Mouse (Mus musculus) megakaryocyte, embryonic 14.5 days (primary cell): ENCODE measurements around the gene Rfxank. TPM values are rescaled to one million over a fixed set of nuclear protein-coding genes. Genes with fewer than 3 reads are reported as not detected.

Experiments used
- H3K27me3 ChIP-seq: replicated peaks from 2 replicates; pipeline ENCODE3; 2012; ENCODE audit warnings: inconsistent platforms
- H3K36me3 ChIP-seq: replicated peaks from 2 replicates; pipeline ENCODE3; 2012; ENCODE audit warnings: low read length, inconsistent platforms, mixed read lengths
- H3K4me1 ChIP-seq: 2 replicates; pipeline ENCODE4 v1.6.1; 2012; ENCODE audit warnings: inconsistent platforms
- H3K4me3 ChIP-seq: replicated peaks from 2 replicates; pipeline ENCODE3; 2012; ENCODE audit warnings: moderate library complexity, mild to moderate bottlenecking, inconsistent platforms
- H3K9me3 ChIP-seq: 2 replicates; pipeline ENCODE4 v1.6.1; 2012; ENCODE audit warnings: inconsistent platforms
- FLI1 ChIP-seq: IDR thresholded peaks from 2 replicates; pipeline ENCODE4 v1.6.1; 2012; ENCODE audit warnings: low read length, inconsistent platforms, mixed read lengths
- GATA1 ChIP-seq: IDR thresholded peaks from 3 replicates; pipeline ENCODE4 v1.6.1; 2012; ENCODE audit warnings: mixed read lengths, low read length, inconsistent platforms, borderline replicate concordance
- polyA plus RNA-seq: library from polyadenylated mRNA; stranded (reverse); fragments of >175 nt; gene quantifications from 2 replicates; pipeline ENCODE4 v1.2.3, GENCODE M21; 2012; ENCODE audit warnings: low replicate concordance; ENCODE audit not compliant: insufficient read depth

Gene Rfxank
- polyA plus RNA-seq, 1 experiment = 18.5 TPM

- TF ChIP-seq GATA1 = no peak
- Histone ChIP-seq H3K9me3 (no peaks in the 10 kb centered on the region), H3K36me3 (no peaks in the 10 kb centered on the region), H3K4me3 (no peak overlapping the region), H3K4me1 (peaks cover 34% of the 10 kb centered on the region), H3K27me3 (peaks cover 59% of the 10 kb centered on the region)
Measured at GRCm38 (mm10) chr8:70157240-70157800, 18.4 kb upstream of the Rfxank start.

DNA sequence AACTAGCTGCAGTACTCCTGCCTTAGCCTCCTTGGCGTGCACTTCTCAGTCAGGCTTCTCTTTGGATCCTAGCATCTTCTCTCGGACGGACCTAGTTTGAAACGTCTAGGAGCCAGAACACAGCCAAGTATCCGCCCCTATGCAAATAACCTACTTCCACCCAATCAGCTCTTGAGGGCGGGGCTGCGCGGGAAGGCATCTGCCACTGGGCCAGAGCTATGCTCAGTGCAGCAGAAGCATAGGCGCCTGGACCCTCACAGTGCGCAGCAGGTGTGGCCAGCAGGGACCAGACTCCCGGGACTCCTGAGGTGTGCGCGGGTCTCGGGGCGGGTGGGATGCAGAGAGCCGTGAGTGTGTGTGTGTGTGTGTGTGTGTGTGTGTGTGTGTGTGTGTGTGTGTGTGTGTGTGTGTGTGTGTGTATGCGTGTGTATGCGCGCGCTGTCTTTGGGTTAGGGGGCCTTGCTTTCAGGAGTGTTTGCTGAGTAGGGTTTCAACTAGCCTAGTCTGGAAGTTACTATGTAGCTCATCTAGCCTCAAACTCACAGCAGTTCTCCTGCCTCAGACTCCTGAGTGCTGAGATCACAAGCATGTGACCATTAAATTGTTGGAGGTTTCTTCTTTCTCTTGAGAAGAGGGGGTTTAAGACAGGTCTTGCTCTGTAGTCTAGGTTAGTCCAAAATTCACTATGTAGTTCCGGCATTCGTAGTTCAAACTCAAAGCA lies 13.7 kb upstream of the Rfxank start:
- H3K36me3 ChIP-seq = peaks cover 17% of the 10 kb centered on the region
- no peaks in the 10 kb centered on the region for H3K9me3 ChIP-seq
- TF ChIP-seq FLI1 (no peak), GATA1 (no peak)
- peaks cover 28% of the 10 kb centered on the region for H3K27me3 ChIP-seq
- H3K4me3 ChIP-seq = peak overlapping the region; percentile 80
- peaks cover 37% of the 10 kb centered on the region for H3K4me1 ChIP-seq

GRCm38 (mm10) chr8:70150158-70150557 lies 11.2 kb upstream of the Rfxank start:
- Histone ChIP-seq H3K4me3 (no peak overlapping the region), H3K27me3 (peaks cover 5% of the 10 kb centered on the region), H3K36me3 (peaks cover 42% of the 10 kb centered on the region), H3K4me1 (peaks cover 43% of the 10 kb centered on the region), H3K9me3 (no peaks in the 10 kb centered on the region)
- TF ChIP-seq FLI1 (no peak), GATA1 (no peak)

DNA sequence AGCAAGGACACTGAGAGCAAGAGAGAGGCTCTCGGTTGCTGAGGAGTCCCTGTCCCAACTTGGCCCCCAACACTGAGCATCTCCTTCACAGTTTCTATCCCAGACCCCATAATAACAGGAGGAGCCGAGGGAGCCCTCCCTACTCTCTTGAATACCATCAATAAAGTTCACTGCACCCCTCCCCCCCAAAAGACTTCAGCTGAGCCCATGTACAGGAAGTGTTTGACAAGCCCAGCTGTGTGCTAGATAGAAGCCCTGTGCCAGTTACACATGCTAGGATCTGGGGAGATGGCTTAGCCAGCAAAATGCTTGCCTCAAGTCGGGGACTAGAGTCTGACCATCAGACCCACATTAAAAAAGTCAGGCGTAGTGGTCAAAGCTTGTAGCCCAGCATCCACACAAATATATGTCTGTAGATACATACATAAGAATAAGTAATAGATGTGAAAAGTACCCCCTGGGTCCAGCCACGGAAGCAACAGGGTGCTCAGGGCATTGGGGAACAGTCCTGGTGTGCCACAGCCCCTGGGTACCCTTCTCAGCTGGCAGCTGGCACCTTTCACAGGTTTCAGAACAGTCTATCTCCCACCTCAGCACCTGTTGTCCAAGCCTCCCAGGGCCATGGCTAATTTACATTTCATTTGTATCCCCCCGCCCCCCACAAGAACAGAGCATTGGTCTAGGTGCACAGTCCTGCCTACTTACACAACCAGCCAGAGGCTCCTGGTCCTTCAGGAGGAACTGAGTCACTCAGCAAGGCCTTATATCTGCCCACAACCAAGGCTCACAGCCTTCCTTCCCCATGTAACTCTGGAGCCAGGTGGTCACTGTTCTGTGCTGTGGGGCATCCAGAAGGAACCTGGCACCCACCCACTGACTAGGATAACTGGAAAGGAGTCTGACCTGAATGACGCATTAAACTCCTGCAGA lies 9.0 kb upstream of the Rfxank start:
- H3K4me3 ChIP-seq = peak overlapping the region; percentile 42
- H3K4me1 ChIP-seq = peaks cover 40% of the 10 kb centered on the region
- peaks cover 64% of the 10 kb centered on the region for H3K36me3 ChIP-seq
- H3K9me3 ChIP-seq = no peaks in the 10 kb centered on the region
- TF ChIP-seq FLI1 = no peak
- TF ChIP-seq GATA1 = no peak
- no peaks in the 10 kb centered on the region for H3K27me3 ChIP-seq

DNA sequence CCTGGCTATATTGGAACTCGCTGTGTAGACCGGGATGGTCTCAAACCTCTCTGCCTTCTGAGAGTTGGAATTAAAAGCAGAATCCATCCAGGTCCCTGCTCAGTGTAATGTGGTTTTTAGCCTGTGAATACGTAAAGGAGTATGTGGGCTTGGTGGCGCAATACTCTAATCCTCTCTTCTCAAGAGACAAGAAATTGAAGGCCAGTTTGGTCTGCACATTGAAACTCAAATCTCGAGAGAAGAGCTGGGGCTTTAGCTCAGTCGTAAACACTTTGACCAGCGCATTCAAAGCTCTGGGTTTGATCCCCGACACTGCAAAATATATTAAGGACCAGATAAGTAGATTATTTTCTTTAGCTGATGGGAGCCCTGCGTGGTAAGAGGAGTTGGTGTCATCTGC lies 1.0 kb upstream of the Rfxank start:
- no peak for TF ChIP-seq GATA1
- no peak for TF ChIP-seq FLI1
- no peaks in the 10 kb centered on the region for H3K27me3 ChIP-seq
- no peaks in the 10 kb centered on the region for H3K9me3 ChIP-seq
- H3K4me1 ChIP-seq = peaks cover 41% of the 10 kb centered on the region
- peaks cover 61% of the 10 kb centered on the region for H3K36me3 ChIP-seq
- peak overlapping the region; percentile 96 for H3K4me3 ChIP-seq

GRCm38 (mm10) chr8:70137890-70138289 lies 1.1 kb downstream of the Rfxank start:
- H3K27me3 ChIP-seq = no peaks in the 10 kb centered on the region
- peaks cover 62% of the 10 kb centered on the region for H3K4me1 ChIP-seq
- H3K36me3 ChIP-seq = peaks cover 62% of the 10 kb centered on the region
- peak overlapping the region; percentile 96 for H3K4me3 ChIP-seq
- no peaks in the 10 kb centered on the region for H3K9me3 ChIP-seq
- TF ChIP-seq GATA1 (no peak), FLI1 (no peak)

DNA sequence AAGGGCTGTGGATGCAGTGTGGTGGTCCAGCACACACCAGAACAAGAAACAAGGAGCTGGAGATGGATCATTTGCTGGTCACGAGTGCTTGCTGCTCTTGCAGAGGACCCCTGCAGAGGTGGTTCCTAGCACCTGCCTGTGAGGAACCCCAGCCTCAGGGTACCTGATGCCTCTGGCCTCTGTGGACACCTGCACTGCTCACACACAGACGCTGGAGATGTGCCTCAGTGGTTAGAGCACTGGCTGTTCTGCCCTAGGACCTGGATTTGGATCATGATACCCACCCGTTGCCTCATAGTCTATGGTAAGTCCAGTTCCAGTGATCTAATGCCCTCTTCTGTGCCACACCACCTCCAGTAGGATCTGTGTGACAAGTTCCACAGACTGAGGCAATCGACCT lies 2.4 kb downstream of the Rfxank start:
- H3K36me3 ChIP-seq = peaks cover 56% of the 10 kb centered on the region
- no peaks in the 10 kb centered on the region for H3K27me3 ChIP-seq
- peaks cover 68% of the 10 kb centered on the region for H3K4me1 ChIP-seq
- H3K9me3 ChIP-seq = no peaks in the 10 kb centered on the region
- TF ChIP-seq FLI1 = no peak
- TF ChIP-seq GATA1 = no peak
- no peak overlapping the region for H3K4me3 ChIP-seq

- no peak for TF ChIP-seq FLI1
- TF ChIP-seq GATA1 = no peak
- H3K27me3 ChIP-seq = no peaks in the 10 kb centered on the region
- peaks cover 64% of the 10 kb centered on the region for H3K4me1 ChIP-seq
- no peaks in the 10 kb centered on the region for H3K9me3 ChIP-seq
- peak overlapping the region; percentile 64 for H3K4me3 ChIP-seq
- peaks cover 52% of the 10 kb centered on the region for H3K36me3 ChIP-seq
Measured at GRCm38 (mm10) chr8:70134931-70135330, 4.0 kb downstream of the Rfxank start.

GRCm38 (mm10) chr8:70134086-70134485 lies 4.9 kb downstream of the Rfxank start:
- TF ChIP-seq GATA1 (no peak), FLI1 (no peak)
- no peaks in the 10 kb centered on the region for H3K27me3 ChIP-seq
- H3K9me3 ChIP-seq = no peaks in the 10 kb centered on the region
- no peak overlapping the region for H3K4me3 ChIP-seq
- H3K4me1 ChIP-seq = peaks cover 71% of the 10 kb centered on the region
- peaks cover 52% of the 10 kb centered on the region for H3K36me3 ChIP-seq
